Mouse (Mus musculus): Measurements from ENCODE around the gene Olfr1392. TPM values are rescaled to one million over a fixed set of nuclear protein-coding genes. Genes with fewer than 3 reads are reported as not detected.
"Not testable (repeated sequence)": the region's sequence is repeated elsewhere in the genome, so short reads cannot be mapped to it uniquely, and the experiment has no call there.

Gene Olfr1392
- total RNA-seq, 2 experiments from 2014 or later = 0.10 TPM; not detected in 1

- no peak for DNase-seq (ENCODE audit: low spot score in 2 of 2)
Measured at GRCm38 (mm10) chr11:49287251-49287650, 2.2 kb downstream of the Olfr1392 start.

GRCm38 (mm10) chr11:49292777-49293176, 7.7 kb downstream of the Olfr1392 start:
- no peak for DNase-seq (ENCODE audit: low spot score in 2 of 2)

- no peak for DNase-seq (ENCODE audit: low spot score in 2 of 2)
Measured at GRCm38 (mm10) chr11:49304441-49304840, 19.4 kb downstream of the Olfr1392 start, which contains the start of gene Olfr10. Gene Olfr10 (plus strand): TSS chr11:49304741.

- DNase-seq (ENCODE audit: low spot score in 2 of 2) = not testable (repeated sequence)
Measured at GRCm38 (mm10) chr11:49308547-49308946, 23.5 kb downstream of the Olfr1392 start.

- no peak for DNase-seq (ENCODE audit: low spot score in 2 of 2)
Measured at GRCm38 (mm10) chr11:49322442-49322841, 37.4 kb downstream of the Olfr1392 start, which contains the start of gene Olfr1391. Gene Olfr1391 (plus strand): TSS chr11:49322742.

- no peak for DNase-seq (ENCODE audit: low spot score in 2 of 2)
Measured at GRCm38 (mm10) chr11:49326726-49327125, 41.6 kb downstream of the Olfr1392 start.

- DNase-seq (ENCODE audit: low spot score in 2 of 2) = no peak
Measured at GRCm38 (mm10) chr11:49329686-49330085, 44.6 kb downstream of the Olfr1392 start.

- DNase-seq (ENCODE audit: low spot score in 2 of 2) = no peak
Measured at GRCm38 (mm10) chr11:49334888-49335287, 49.8 kb downstream of the Olfr1392 start, which contains the start of gene Olfr1390. Gene Olfr1390 (plus strand): TSS chr11:49335188.

GRCm38 (mm10) chr11:49337150-49337832, 52.2 kb downstream of the Olfr1392 start:
- DNase-seq (ENCODE audit: low spot score in 2 of 2) = no peak

Other genes with a start within 250 kb of the Olfr1392 start
- gene 9930111J21Rik2, start 234.0 kb upstream of the Olfr1392 start, total RNA-seq (2021) = 1 to 10 TPM; 3.2 to 6.1 TPM
- 10 to 100 TPM in 1 of 2 experiments, 1 to 10 TPM in 1; 4.3 to 18.2 TPM for gene Tgtp2, start 221.1 kb upstream of the Olfr1392 start, total RNA-seq (2021)
- 1 to 10 TPM; 7.3 to 9.4 TPM for gene Ifi47, start 208.7 kb upstream of the Olfr1392 start, total RNA-seq (2021)
- 1 to 10 TPM; 1.2 to 4.1 TPM for gene Olfr1396, start 170.4 kb upstream of the Olfr1392 start, total RNA-seq (2021)
- not detected for gene Olfr1395, start 143.0 kb upstream of the Olfr1392 start, total RNA-seq (2021)
- gene Olfr1394, start 130.9 kb upstream of the Olfr1392 start, total RNA-seq (2021) = not detected
- gene Btnl9, start 98.1 kb upstream of the Olfr1392 start, total RNA-seq (2021) = 10 to 100 TPM; 26.2 to 32.8 TPM
- gene Zfp62, start 82.0 kb upstream of the Olfr1392 start, total RNA-seq (2021) = 10 to 100 TPM; 27.0 to 34.6 TPM
- gene Mgat1, start 41.1 kb upstream of the Olfr1392 start, total RNA-seq (2021) = 100 to 1,000 TPM; 114 to 141 TPM
- gene Olfr1393, start 7.0 kb upstream of the Olfr1392 start, total RNA-seq (2021) = not detected
- not detected for gene Olfr10, start 19.5 kb downstream of the Olfr1392 start, total RNA-seq (2021)
- not detected for gene Olfr1391, start 37.5 kb downstream of the Olfr1392 start, total RNA-seq (2021)
- not detected for gene Olfr1390, start 49.9 kb downstream of the Olfr1392 start, total RNA-seq (2021)
- gene Olfr1389, start 137.8 kb downstream of the Olfr1392 start, total RNA-seq (2021) = not detected
- gene Olfr1388, start 151.3 kb downstream of the Olfr1392 start, total RNA-seq (2021) = under 1 TPM in 1 of 2 experiments, not detected in 1; 0.17 TPM
- gene Olfr1387, start 170.1 kb downstream of the Olfr1392 start, total RNA-seq (2021) = not detected
- gene Olfr1386, start 179.8 kb downstream of the Olfr1392 start, total RNA-seq (2021) = not detected
- gene Olfr1385, start 203.8 kb downstream of the Olfr1392 start, total RNA-seq (2021) = not detected
- not detected for gene Olfr1384, start 221.4 kb downstream of the Olfr1392 start, total RNA-seq (2021)
- gene Olfr1383, start 234.4 kb downstream of the Olfr1392 start, total RNA-seq (2021) = under 1 TPM; 0.56 to 0.61 TPM
- gene Olfr1382, start 243.0 kb downstream of the Olfr1392 start, total RNA-seq (2021) = not detected